Mouse (Mus musculus) spleen, postnatal 36 days (tissue): ENCODE data around the gene Ttc9c.
"Not testable (repeated sequence)": the region's sequence is repeated elsewhere in the genome, so short reads cannot be mapped to it uniquely, and the experiment has no call there.

Experiments
- DNase-seq, 2 experiments: peaks; one replicate each; pipeline ENCODE4 v3.0.0; 2022; ENCODE audit warnings: low spot score in 2 of 2, mixed read lengths in 1 of 2

The Ttc9c gene

GRCm38 (mm10) chr19:8818801-8819595, at the start of gene Ttc9c:
Gene Ttc9c, minus strand, starts transcription at chr19:8819333.
- peak; percentile 94 to 97 for DNase-seq

GRCm38 (mm10) chr19:8864265-8864664, 45.1 kb upstream of the Ttc9c start:
- DNase-seq: no peak

- DNase-seq: peak; percentile 43 to 56
Measured at GRCm38 (mm10) chr19:8859018-8859417, 39.9 kb upstream of the Ttc9c start.

- peak in 1 of 2 experiments; percentile 46 for DNase-seq
Measured at GRCm38 (mm10) chr19:8857689-8858088, 38.6 kb upstream of the Ttc9c start.

- DNase-seq: no peak
Measured at GRCm38 (mm10) chr19:8853117-8853516, 34.0 kb upstream of the Ttc9c start.

GRCm38 (mm10) chr19:8852236-8852928, 33.2 kb upstream of the Ttc9c start:
- DNase-seq: no peak

GRCm38 (mm10) chr19:8851639-8852038, 32.5 kb upstream of the Ttc9c start:
- DNase-seq: no peak

GRCm38 (mm10) chr19:8850402-8850901, 31.3 kb upstream of the Ttc9c start, which contains the start of gene Lrrn4cl:
Gene Lrrn4cl, plus strand, starts transcription at chr19:8850768.
- no peak for DNase-seq

- DNase-seq: no peak
Measured at GRCm38 (mm10) chr19:8848356-8848755, 29.2 kb upstream of the Ttc9c start.

- DNase-seq: peak; percentile 63 to 79
Measured at GRCm38 (mm10) chr19:8844371-8845129, 25.4 kb upstream of the Ttc9c start.

- no peak for DNase-seq
Measured at GRCm38 (mm10) chr19:8842961-8843360, 23.8 kb upstream of the Ttc9c start.

- no peak for DNase-seq
Measured at GRCm38 (mm10) chr19:8841012-8841411, 21.9 kb upstream of the Ttc9c start.

- DNase-seq: peak; percentile 79 to 83
Measured at GRCm38 (mm10) chr19:8839908-8840791, 21.0 kb upstream of the Ttc9c start.

- no peak for DNase-seq
Measured at GRCm38 (mm10) chr19:8839103-8839907, 20.2 kb upstream of the Ttc9c start, which contains the start of gene Gng3. Gene Gng3, minus strand, starts transcription at chr19:8839194.

GRCm38 (mm10) chr19:8838041-8838730, 19.1 kb upstream of the Ttc9c start:
- peak in 1 of 2 experiments; percentile 17 for DNase-seq

GRCm38 (mm10) chr19:8837251-8837791, 18.2 kb upstream of the Ttc9c start, which contains the start of gene Bscl2:
Gene Bscl2, plus strand, starts transcription at chr19:8837467.
- DNase-seq: peak; percentile 75 to 79

GRCm38 (mm10) chr19:8836327-8836726, 17.2 kb upstream of the Ttc9c start:
- DNase-seq: not testable (repeated sequence)

- no peak for DNase-seq
Measured at GRCm38 (mm10) chr19:8832971-8833370, 13.8 kb upstream of the Ttc9c start.

GRCm38 (mm10) chr19:8831262-8831661, 12.1 kb upstream of the Ttc9c start:
- no peak for DNase-seq
